Mouse (Mus musculus): ENCODE measurements at regions not wholly inside any gene's neighbourhood (a gene's known extent, or its start where the extent isn't known, plus 50 kb on each side); places are given as distances from the start of the nearest gene placed in this dataset.

DNA sequence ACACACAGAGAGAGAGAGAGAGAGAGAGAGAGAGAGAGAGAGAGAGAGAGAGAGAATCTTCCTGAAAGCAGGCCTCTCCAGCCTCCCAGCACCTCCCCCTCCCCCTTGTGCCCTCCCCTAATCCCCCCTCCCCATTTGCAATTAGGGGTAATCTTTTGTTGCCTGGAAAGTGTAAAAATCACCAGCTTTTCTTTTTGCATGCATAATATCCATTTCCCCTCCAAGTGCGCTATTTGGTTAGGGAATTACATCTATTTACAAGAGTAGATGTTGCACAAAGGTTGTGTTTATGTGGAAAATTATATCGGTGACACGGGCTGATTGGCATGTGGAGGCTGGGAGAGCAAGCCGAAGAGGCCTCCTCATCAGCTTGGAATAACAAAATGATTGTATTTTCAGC is 135.4 kb upstream of the Gm12830 start:
- H3K9me3 ChIP-seq (replicated peaks) = peaks cover 4% of the 10 kb centered on the region; the same call in 1 of the 2 replicates
- H3K36me3 ChIP-seq (replicated peaks) = no peaks in the 10 kb centered on the region
- ATAC-seq (ENCODE audit: extremely low read depth, insufficient number of reproducible peaks, low FRiP score, poor library complexity, severe bottlenecking) = no peak
- no peak for DNase-seq (ENCODE audit: low spot score)
- TF ChIP-seq POLR2AphosphoS5 (IDR thresholded peaks at IDR 0.05; ENCODE audit: insufficient replicate concordance, low read depth, low read length) = no peak
- TF ChIP-seq GATA2 (IDR thresholded peaks at IDR 0.05; ENCODE audit: borderline replicate concordance, low read depth, low read length) = no peak
- TF ChIP-seq TAL1 (conservative IDR thresholded peaks at IDR 0.05; ENCODE audit: low read depth, low read length) = no peak
- no peak for TF ChIP-seq GATA1 (IDR thresholded peaks at IDR 0.05; ENCODE audit: borderline replicate concordance, low read length)
- TF ChIP-seq CTCF (IDR thresholded peaks at IDR 0.05; ENCODE audit: low read depth, low read length) = no peak
- H3K4me3 ChIP-seq (ENCODE audit: low read depth, low read length) = no peak overlapping the region
- peaks cover 8% of the 10 kb centered on the region for H3K4me1 ChIP-seq (ENCODE audit: insufficient read depth, low read depth, low read length)
- no peaks in the 10 kb centered on the region; the same call in 1 of the 2 replicates for H3K27me3 ChIP-seq (ENCODE audit: insufficient read depth, low read length)

DNA sequence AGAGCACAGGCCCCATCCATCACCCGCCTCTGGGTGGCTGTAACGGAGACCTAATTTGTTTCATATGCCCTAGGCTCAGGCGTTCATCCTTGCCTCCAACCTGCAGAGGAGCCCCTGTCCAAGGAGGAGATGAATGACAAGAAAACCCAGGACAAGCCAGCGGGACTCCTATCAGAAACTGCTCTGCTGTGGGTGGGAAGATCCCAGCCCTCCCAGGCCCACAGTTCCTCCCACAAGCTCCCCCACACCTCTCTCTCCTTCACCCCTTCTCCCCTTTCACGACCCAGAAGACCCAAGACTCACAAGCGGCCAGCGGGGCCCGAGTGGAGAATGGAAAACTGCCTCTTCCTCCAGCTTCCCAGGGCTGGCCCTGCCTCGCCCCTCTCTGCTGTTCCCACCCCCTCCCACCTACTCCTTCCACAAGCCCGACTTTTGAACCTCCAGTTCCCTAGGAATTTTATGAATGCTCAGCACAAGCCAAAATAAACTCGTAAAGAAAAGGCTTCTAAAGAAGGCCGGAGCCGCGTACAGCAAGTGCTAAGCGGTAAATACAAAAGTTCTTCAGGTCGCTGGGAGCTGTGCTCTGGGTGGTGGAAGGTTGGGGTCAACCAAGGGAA is 133.1 kb upstream of the Gm12830 start:
- Histone ChIP-seq H3K27me3 (ENCODE audit: insufficient read depth, low read length) (peaks cover 21% of the 10 kb centered on the region), H3K4me1 (ENCODE audit: insufficient read depth, low read depth, low read length) (peaks cover 6% of the 10 kb centered on the region), H3K36me3 (replicated peaks) (no peaks in the 10 kb centered on the region), H3K9me3 (replicated peaks) (peaks cover 14% of the 10 kb centered on the region), H3K4me3 (ENCODE audit: low read depth, low read length) (no peak overlapping the region)
- DNase-seq (ENCODE audit: low spot score) (no peak), ATAC-seq (ENCODE audit: extremely low read depth, insufficient number of reproducible peaks, low FRiP score, poor library complexity, severe bottlenecking) (no peak)
- no peak for TF ChIP-seq TAL1 (conservative IDR thresholded peaks at IDR 0.05; ENCODE audit: low read depth, low read length)
- TF ChIP-seq GATA2 (IDR thresholded peaks at IDR 0.05; ENCODE audit: borderline replicate concordance, low read depth, low read length) = no peak
- TF ChIP-seq GATA1 (IDR thresholded peaks at IDR 0.05; ENCODE audit: borderline replicate concordance, low read length) = no peak
- no peak for TF ChIP-seq POLR2AphosphoS5 (IDR thresholded peaks at IDR 0.05; ENCODE audit: insufficient replicate concordance, low read depth, low read length)
- no peak for TF ChIP-seq CTCF (IDR thresholded peaks at IDR 0.05; ENCODE audit: low read depth, low read length)

DNA sequence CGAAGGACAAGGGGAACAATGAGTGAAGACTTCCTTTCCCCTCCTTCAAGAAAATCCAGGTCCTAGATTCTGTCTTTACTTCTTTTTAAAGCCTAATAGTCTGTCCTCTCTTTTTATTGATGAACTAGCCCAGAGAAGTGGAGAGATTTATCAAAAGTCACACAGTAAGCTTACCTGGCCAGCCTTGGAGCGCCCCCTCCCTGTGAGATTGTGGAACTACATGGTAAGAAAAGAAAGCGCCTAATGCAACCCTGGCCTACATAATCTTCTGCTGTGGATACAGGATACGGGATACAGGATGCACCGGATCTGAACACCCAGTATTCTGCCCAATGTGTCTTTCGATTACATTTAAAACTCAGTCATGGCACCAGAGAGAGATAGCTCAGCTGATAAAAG is 132.6 kb upstream of the Gm12830 start:
- TF ChIP-seq POLR2AphosphoS5 (IDR thresholded peaks at IDR 0.05; ENCODE audit: insufficient replicate concordance, low read depth, low read length) (no peak), GATA2 (IDR thresholded peaks at IDR 0.05; ENCODE audit: borderline replicate concordance, low read depth, low read length) (no peak), TAL1 (conservative IDR thresholded peaks at IDR 0.05; ENCODE audit: low read depth, low read length) (no peak), GATA1 (IDR thresholded peaks at IDR 0.05; ENCODE audit: borderline replicate concordance, low read length) (no peak), CTCF (IDR thresholded peaks at IDR 0.05; ENCODE audit: low read depth, low read length) (no peak)
- H3K27me3 ChIP-seq (ENCODE audit: insufficient read depth, low read length) = peaks cover 22% of the 10 kb centered on the region
- ATAC-seq (ENCODE audit: extremely low read depth, insufficient number of reproducible peaks, low FRiP score, poor library complexity, severe bottlenecking) (no peak; the same call in 1 of the 2 replicates), DNase-seq (ENCODE audit: low spot score) (no peak)
- H3K4me1 ChIP-seq (ENCODE audit: insufficient read depth, low read depth, low read length) = peaks cover 5% of the 10 kb centered on the region; the same call in 1 of the 2 replicates
- no peak overlapping the region for H3K4me3 ChIP-seq (ENCODE audit: low read depth, low read length)
- peaks cover 17% of the 10 kb centered on the region for H3K9me3 ChIP-seq (replicated peaks)
- H3K36me3 ChIP-seq (replicated peaks) = no peaks in the 10 kb centered on the region

DNA sequence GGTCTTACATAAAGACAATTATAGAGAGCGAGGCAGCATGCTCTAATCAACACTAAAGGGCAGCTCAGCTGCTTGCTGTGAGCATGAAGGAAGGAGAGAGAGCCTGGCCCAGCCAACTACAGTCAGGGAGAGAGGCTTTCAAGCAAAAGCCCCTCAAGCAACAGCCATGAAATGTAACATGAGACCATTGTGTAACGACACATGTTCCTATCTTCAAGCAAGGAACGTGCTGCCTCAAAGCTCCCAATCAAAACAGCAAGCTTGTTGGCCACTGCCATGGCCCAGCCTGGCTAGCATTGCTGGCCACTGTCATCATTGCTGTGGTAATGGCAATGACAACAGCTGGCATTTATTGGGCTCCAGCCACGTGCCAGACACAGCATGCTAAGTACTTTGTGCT is 115.9 kb upstream of the Gm12830 start:
- Histone ChIP-seq H3K36me3 (replicated peaks) (no peaks in the 10 kb centered on the region), H3K9me3 (replicated peaks) (peaks cover 14% of the 10 kb centered on the region), H3K4me1 (ENCODE audit: insufficient read depth, low read depth, low read length) (no peaks in the 10 kb centered on the region), H3K27me3 (ENCODE audit: insufficient read depth, low read length) (no peaks in the 10 kb centered on the region), H3K4me3 (ENCODE audit: low read depth, low read length) (no peak overlapping the region)
- no peak for ATAC-seq (ENCODE audit: extremely low read depth, insufficient number of reproducible peaks, low FRiP score, poor library complexity, severe bottlenecking)
- DNase-seq (ENCODE audit: low spot score) = no peak
- TF ChIP-seq POLR2AphosphoS5 (IDR thresholded peaks at IDR 0.05; ENCODE audit: insufficient replicate concordance, low read depth, low read length) = no peak
- TF ChIP-seq TAL1 (conservative IDR thresholded peaks at IDR 0.05; ENCODE audit: low read depth, low read length) = no peak
- TF ChIP-seq GATA2 (IDR thresholded peaks at IDR 0.05; ENCODE audit: borderline replicate concordance, low read depth, low read length) = no peak
- TF ChIP-seq GATA1 (IDR thresholded peaks at IDR 0.05; ENCODE audit: borderline replicate concordance, low read length) = no peak
- no peak for TF ChIP-seq CTCF (IDR thresholded peaks at IDR 0.05; ENCODE audit: low read depth, low read length)

DNA sequence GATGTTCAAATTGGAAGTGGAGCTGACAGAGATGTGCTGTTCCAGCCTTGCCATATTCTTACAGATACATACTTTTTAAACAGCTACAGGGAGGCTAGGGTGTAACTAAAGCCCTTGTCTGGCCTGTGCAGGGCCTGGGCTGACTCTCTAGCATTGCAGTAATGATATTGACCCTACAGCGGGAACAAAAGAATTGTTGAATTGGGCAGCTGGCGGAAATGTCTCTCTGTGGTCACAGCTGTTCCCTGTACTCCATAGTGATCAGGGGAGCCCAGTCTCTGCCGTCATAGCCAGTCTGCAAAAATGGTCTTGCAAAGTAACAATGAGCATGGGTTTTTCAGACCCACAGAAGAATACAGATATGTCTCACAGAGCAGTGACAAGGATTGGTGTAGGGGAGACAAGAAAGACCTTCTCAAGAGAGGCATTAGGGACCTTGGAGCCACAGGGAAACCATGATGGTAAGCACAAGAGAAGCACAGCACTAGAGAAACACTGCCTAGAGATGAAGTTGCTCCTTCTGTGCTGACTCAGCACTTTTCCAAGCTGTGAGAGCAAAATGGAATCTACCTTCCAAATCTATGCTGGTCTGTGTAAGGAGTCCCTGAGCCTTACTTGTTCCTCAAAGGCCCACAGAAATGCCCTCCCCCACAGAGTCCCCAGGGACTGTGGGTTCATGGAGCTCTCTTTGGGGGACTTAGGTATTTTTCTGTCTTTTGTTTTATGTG is 111.2 kb upstream of the Gm12830 start:
- no peak for TF ChIP-seq GATA1 (IDR thresholded peaks at IDR 0.05; ENCODE audit: borderline replicate concordance, low read length)
- no peak for TF ChIP-seq POLR2AphosphoS5 (IDR thresholded peaks at IDR 0.05; ENCODE audit: insufficient replicate concordance, low read depth, low read length)
- TF ChIP-seq GATA2 (IDR thresholded peaks at IDR 0.05; ENCODE audit: borderline replicate concordance, low read depth, low read length) = no peak
- TF ChIP-seq CTCF (IDR thresholded peaks at IDR 0.05; ENCODE audit: low read depth, low read length) = no peak
- no peak for TF ChIP-seq TAL1 (conservative IDR thresholded peaks at IDR 0.05; ENCODE audit: low read depth, low read length)
- DNase-seq (ENCODE audit: low spot score) = no peak
- H3K4me3 ChIP-seq (ENCODE audit: low read depth, low read length) = no peak overlapping the region
- no peaks in the 10 kb centered on the region for H3K27me3 ChIP-seq (ENCODE audit: insufficient read depth, low read length)
- H3K4me1 ChIP-seq (ENCODE audit: insufficient read depth, low read depth, low read length) = no peaks in the 10 kb centered on the region
- no peaks in the 10 kb centered on the region for H3K36me3 ChIP-seq (replicated peaks)
- ATAC-seq (ENCODE audit: extremely low read depth, insufficient number of reproducible peaks, low FRiP score, poor library complexity, severe bottlenecking) = no peak
- H3K9me3 ChIP-seq (replicated peaks) = peaks cover 13% of the 10 kb centered on the region

DNA sequence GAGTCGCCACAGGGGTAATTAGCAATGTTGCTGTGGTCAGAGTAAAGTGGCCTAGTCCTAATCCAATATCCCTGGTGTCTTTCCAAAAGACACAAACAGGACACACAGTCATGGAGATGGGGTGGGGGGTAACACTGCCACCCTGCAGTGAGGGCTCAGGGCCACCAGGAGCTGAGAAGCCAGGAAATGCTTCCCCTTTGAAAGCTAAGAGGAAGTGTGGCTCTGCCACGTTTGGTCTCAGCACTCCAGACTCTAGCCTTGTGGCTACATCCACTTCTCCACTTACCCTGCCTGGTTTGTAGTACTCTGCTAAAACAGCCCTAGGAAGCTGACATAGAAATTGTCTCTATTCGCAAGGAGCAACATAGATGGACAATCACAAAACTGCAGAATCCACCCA is 110.4 kb upstream of the Gm12830 start:
- Histone ChIP-seq H3K4me1 (ENCODE audit: insufficient read depth, low read depth, low read length) (no peaks in the 10 kb centered on the region), H3K9me3 (replicated peaks) (peaks cover 10% of the 10 kb centered on the region), H3K36me3 (replicated peaks) (no peaks in the 10 kb centered on the region), H3K27me3 (ENCODE audit: insufficient read depth, low read length) (no peaks in the 10 kb centered on the region), H3K4me3 (ENCODE audit: low read depth, low read length) (no peak overlapping the region)
- ATAC-seq (ENCODE audit: extremely low read depth, insufficient number of reproducible peaks, low FRiP score, poor library complexity, severe bottlenecking) (no peak; the same call in 1 of the 2 replicates), DNase-seq (ENCODE audit: low spot score) (no peak)
- TF ChIP-seq POLR2AphosphoS5 (IDR thresholded peaks at IDR 0.05; ENCODE audit: insufficient replicate concordance, low read depth, low read length) (no peak), GATA1 (IDR thresholded peaks at IDR 0.05; ENCODE audit: borderline replicate concordance, low read length) (no peak), GATA2 (IDR thresholded peaks at IDR 0.05; ENCODE audit: borderline replicate concordance, low read depth, low read length) (no peak), TAL1 (conservative IDR thresholded peaks at IDR 0.05; ENCODE audit: low read depth, low read length) (no peak), CTCF (IDR thresholded peaks at IDR 0.05; ENCODE audit: low read depth, low read length) (no peak)

All from G1E (cell line).